Mouse (Mus musculus) bone marrow, adult 2 months (tissue): ENCODE measurements at regions not wholly inside any gene's neighbourhood (a gene's known extent, or its start where the extent isn't known, plus 50 kb on each side); places are given as distances from the start of the nearest gene placed in this dataset.

ENCODE experiments used
- CTCF ChIP-seq: fragments of 200-500 bp; IDR thresholded peaks from 2 replicates; pipeline ENCODE4 v1.5.1; 2011; ENCODE audit warnings: low read length, control low read depth; ENCODE audit not compliant: control insufficient read depth, insufficient read depth
- POLR2A ChIP-seq: fragments of 200-500 bp; IDR thresholded peaks from 2 replicates; pipeline ENCODE4 v1.6.1; 2011; ENCODE audit warnings: low read depth, mild to moderate bottlenecking, control low read depth, low read length, borderline replicate concordance; ENCODE audit not compliant: control insufficient read depth

DNA sequence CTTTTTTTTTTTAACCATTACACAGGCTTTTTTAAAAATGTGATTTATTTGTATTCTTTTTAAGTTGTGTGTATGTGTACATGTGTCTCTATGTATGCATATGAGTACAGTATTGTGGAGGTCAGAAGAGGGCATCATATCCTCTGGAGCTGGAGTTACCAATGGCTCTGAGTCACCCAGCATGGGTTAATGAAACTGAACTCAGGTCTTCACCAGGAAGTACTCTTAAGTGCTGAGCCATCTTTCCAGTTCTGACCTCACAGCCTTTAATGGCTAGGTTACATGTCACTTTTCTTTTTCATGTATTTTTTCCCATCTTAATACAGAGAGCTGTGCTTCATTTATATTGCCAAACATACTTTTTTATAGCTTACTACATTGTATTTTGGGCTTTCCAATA is 136.8 kb downstream of the Kcnj2 start:
- no peak for TF ChIP-seq POLR2A
- TF ChIP-seq CTCF, result no peak
